Comparison of ENCODE assay signal across 10 mouse cellular contexts in genomic region chr7:130968537-130968936, GRCm38 (mm10). TPM values are rescaled to one million over a fixed set of nuclear protein-coding genes. Genes with fewer than 3 reads are reported as not detected.
DNase-seq lines count a peak whose midpoint lies in the region; ATAC-seq and TF ChIP-seq lines count a peak whose summit lies in the region.
"Had no signal": no experiment of that assay in that cellular context is flagged by ENCODE, and none has a peak within 500 bp of the region (broad histone marks: within the 10 kb centered on the region; RNA-seq: fewer than 3 reads in every experiment).

No protein-coding gene starts in this region.

- H3K9ac ChIP-seq in intestine, embryonic 16.5 days (ENCODE audit: low read depth, low read length): no peak overlapping the region
- no peak overlapping the region for H3K9ac ChIP-seq in intestine, embryonic 15.5 days
- H3K9ac ChIP-seq in forebrain, embryonic 14.5 days (ENCODE audit: low read length): no peak overlapping the region
- H3K9ac ChIP-seq: neural tube, embryonic 13.5 days had no signal

- H3K9me3 ChIP-seq in intestine, embryonic 16.5 days (ENCODE audit: control insufficient read depth, low read length): no peaks in the 10 kb centered on the region
- no peaks in the 10 kb centered on the region for H3K9me3 ChIP-seq in intestine, embryonic 15.5 days
- H3K9me3 ChIP-seq in forebrain, embryonic 14.5 days (replicated peaks; ENCODE audit: control insufficient read depth, low read length): no peaks in the 10 kb centered on the region
- H3K9me3 ChIP-seq: neural tube, embryonic 13.5 days had no signal

- WGBS in intestine, embryonic 16.5 days: 56% methylated on average over 7 of the region's 7 CpGs
- 52% methylated on average over 7 of the region's 7 CpGs for WGBS in intestine, embryonic 15.5 days
- 83% methylated on average over 7 of the region's 7 CpGs for WGBS in forebrain, embryonic 14.5 days

- H3K36me3 ChIP-seq in intestine, embryonic 16.5 days (ENCODE audit: control insufficient read depth, insufficient read depth, low read length): no peaks in the 10 kb centered on the region
- no peaks in the 10 kb centered on the region for H3K36me3 ChIP-seq in intestine, embryonic 15.5 days
- no peaks in the 10 kb centered on the region for H3K36me3 ChIP-seq in forebrain, embryonic 14.5 days (ENCODE audit: control insufficient read depth, insufficient read depth, low read length)
- H3K36me3 ChIP-seq: neural tube, embryonic 13.5 days had no signal

- DNase-seq in A20 (ENCODE audit: low read depth, low spot score): peak; percentile 6
- peak; percentile 40 to 60 for DNase-seq in heart, postnatal 36 days
- no peak for DNase-seq in neural tube, embryonic 10.5 days (ENCODE audit: extremely low spot score, low spot score)
- no peak for DNase-seq in forebrain, embryonic 14.5 days (ENCODE audit: low spot score)
- no peak for DNase-seq in left cerebral cortex, adult 11 months (ENCODE audit: low spot score)

- no peak overlapping the region for H3K4me2 ChIP-seq in intestine, embryonic 16.5 days (ENCODE audit: low read depth, low read length)
- no peak overlapping the region for H3K4me2 ChIP-seq in intestine, embryonic 15.5 days (replicated peaks)
- no peak overlapping the region for H3K4me2 ChIP-seq in forebrain, embryonic 14.5 days (ENCODE audit: low read length)
- H3K4me2 ChIP-seq: neural tube, embryonic 13.5 days had no signal

- H3K4me3 ChIP-seq in intestine, embryonic 16.5 days (ENCODE audit: low read length): no peak overlapping the region
- no peak overlapping the region for H3K4me3 ChIP-seq in intestine, embryonic 15.5 days (replicated peaks)
- H3K4me3 ChIP-seq in cortical plate, adult 2 months (ENCODE audit: insufficient read depth, low read length): no peak overlapping the region
- no peak overlapping the region for H3K4me3 ChIP-seq in forebrain, embryonic 14.5 days (ENCODE audit: low read depth, low read length)
- H3K4me3 ChIP-seq: neural tube, embryonic 13.5 days had no signal

- no peaks in the 10 kb centered on the region for H3K27me3 ChIP-seq in intestine, embryonic 16.5 days (replicated peaks; ENCODE audit: control insufficient read depth, insufficient read depth, low read length)
- no peaks in the 10 kb centered on the region for H3K27me3 ChIP-seq in intestine, embryonic 15.5 days (replicated peaks)
- H3K27me3 ChIP-seq in forebrain, embryonic 14.5 days (replicated peaks; ENCODE audit: control insufficient read depth, insufficient read depth, low read length): no peaks in the 10 kb centered on the region
- H3K27me3 ChIP-seq: neural tube, embryonic 13.5 days had no signal

- peaks cover 17% of the 10 kb centered on the region for H3K4me1 ChIP-seq in intestine, embryonic 16.5 days (ENCODE audit: control insufficient read depth, insufficient read depth, low read length)
- peaks cover 14% of the 10 kb centered on the region for H3K4me1 ChIP-seq in intestine, embryonic 15.5 days (replicated peaks)
- peaks cover 3% of the 10 kb centered on the region for H3K4me1 ChIP-seq in cortical plate, adult 2 months (ENCODE audit: control insufficient read depth, insufficient read depth, low read length)
- peaks cover 2% of the 10 kb centered on the region; the same call in 1 of the 2 replicates for H3K4me1 ChIP-seq in forebrain, embryonic 14.5 days (ENCODE audit: control insufficient read depth, insufficient read depth, low read length)

- peak; percentile 42 for ATAC-seq in intestine, embryonic 16.5 days
- ATAC-seq in intestine, embryonic 15.5 days: no peak; the same call in 1 of the 2 replicates
- no peak for ATAC-seq in forebrain, embryonic 14.5 days

- TF ChIP-seq CTCF in cortical plate, adult 2 months (IDR thresholded peaks at IDR 0.05; ENCODE audit: extremely low read depth, insufficient read depth, low read length): no peak

- intact Hi-C loops in heart, postnatal 36 days (cut with DNase I): no loop called here

- TF ChIP-seq POLR2A in cortical plate, adult 2 months (IDR thresholded peaks at IDR 0.05; ENCODE audit: extremely low read depth, insufficient read depth, low read length): no peak

- no peak overlapping the region for H3K27ac ChIP-seq in intestine, embryonic 16.5 days (ENCODE audit: low read length)
- no peak overlapping the region for H3K27ac ChIP-seq in intestine, embryonic 15.5 days
- H3K27ac ChIP-seq in cortical plate, adult 2 months (ENCODE audit: insufficient read depth, low read length): 0 out of 2 replicates have a peak overlapping the region, but pooled peaks have one; percentile 35
- no peak overlapping the region for H3K27ac ChIP-seq in forebrain, embryonic 14.5 days (ENCODE audit: low read depth, low read length)
- H3K27ac ChIP-seq: neural tube, embryonic 13.5 days had no signal

RNA-seq across cellular contexts. Expression of gene Htra1, which starts 32.6 kb away (rescaled TPM):
- 15.8 and 15.9 TPM in 2 replicates for polyA plus RNA-seq in intestine, embryonic 16.5 days (2015; fragmentation: Nextera tagmentation; extraction: Ambion mirVana)
- polyA plus RNA-seq in intestine, embryonic 15.5 days (2015; fragmentation: Nextera tagmentation; extraction: Ambion mirVana): 16.9 and 18.8 TPM in 2 replicates
- 159 and 171 TPM in 2 replicates for polyA plus RNA-seq in cortical plate, adult 2 months (2012; rRNA removed)
- total RNA-seq in heart, postnatal 36 days (2021): 100 to 1,000 TPM; 120 to 129 TPM
- polyA plus RNA-seq in forebrain, embryonic 14.5 days (2014; fragmentation: Nextera tagmentation; extraction: Ambion mirVana): 24.7 and 26.6 TPM in 2 replicates
- total RNA-seq: MEL had no signal

Comparison
In these comparisons a context has a peak if more than half of its experiments do, and no peak if none do; other contexts are left out.
1. DNase-seq: peak in A20 (single experiment) and heart, postnatal 36 days (2 of 2); none in neural tube, embryonic 10.5 days (single experiment), forebrain, embryonic 14.5 days (single experiment) and left cerebral cortex, adult 11 months (single experiment).